Mouse (Mus musculus): ENCODE results near the gene Ndufb6. TPM values are rescaled to one million over a fixed set of nuclear protein-coding genes. Genes with fewer than 3 reads are reported as not detected.

Ndufb6 gene
- total RNA-seq, 2 experiments from 2014 or later: 180 to 195 TPM

DNA sequence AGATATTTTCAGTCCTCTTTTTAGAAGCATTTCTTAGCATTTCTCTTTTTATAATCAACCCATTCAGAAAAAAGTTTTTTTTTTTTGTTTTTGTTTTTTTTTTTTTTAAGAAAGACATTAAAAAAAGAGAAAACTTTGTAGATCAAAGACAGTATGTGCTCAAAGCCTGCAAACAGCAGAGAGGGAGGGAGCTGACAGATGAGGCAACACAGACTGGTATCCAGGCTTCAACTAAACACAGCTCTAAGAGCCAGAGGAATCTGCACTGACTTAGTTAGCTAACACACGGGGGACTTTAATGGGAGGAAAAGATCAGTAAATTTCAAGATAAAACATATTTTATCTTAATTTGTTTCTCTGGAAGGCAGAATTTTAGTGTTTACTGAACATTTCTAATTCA is 14.9 kb downstream of the Ndufb6 start:
- no peak for DNase-seq (ENCODE audit: low spot score in 2 of 2)

DNA sequence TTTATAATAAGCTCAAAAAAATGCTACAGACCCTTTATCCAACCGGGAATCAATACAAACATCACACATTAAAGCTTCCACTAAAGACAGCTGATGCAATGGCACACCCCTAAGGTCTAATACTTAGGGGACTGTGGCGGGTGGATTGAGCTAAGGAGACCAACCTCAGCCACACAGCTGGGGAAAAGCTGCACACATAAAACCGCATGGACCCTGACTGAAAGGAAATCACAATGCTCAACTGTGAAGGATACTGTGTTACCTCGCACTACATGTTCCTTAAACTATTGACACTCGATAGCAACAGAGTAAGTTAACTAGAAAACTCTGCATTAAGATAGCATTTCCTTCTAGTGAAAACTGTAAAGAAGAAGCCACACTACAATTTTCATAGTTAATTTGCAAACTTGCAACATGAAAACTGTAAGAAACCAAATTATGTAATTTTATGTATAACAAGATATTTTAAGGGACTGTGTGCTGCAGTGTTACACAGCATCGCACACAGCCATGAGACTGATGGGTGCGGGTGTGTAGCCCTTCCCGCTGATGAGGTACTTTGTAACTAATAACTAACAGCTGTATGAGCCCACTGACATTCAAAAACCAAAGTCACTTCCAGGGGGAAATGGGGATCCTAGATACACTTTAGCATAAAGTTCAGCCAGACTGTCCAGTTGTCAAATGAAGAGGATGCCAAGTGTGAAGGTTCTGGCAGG is 24.7 kb downstream of the Ndufb6 start:
- no peak for DNase-seq (ENCODE audit: low spot score in 2 of 2)

DNA sequence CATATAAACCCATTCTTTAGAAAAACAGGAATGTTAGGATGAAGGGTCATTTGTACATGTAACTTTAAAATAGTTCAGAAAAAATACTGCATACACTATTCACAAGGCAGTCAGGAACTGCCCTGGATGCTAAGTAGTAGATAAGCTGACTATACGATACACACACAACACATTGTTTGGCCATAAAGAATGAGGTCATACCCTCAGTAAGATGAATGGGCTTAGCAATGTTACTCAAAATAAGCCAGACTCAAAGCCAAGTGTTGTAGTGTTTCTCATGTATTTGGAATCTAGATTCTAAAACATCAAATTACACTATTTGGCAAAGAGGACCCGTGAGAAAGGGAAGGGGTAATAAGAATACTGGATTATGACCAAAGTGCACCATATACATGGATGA is 25.5 kb downstream of the Ndufb6 start:
- no peak for DNase-seq (ENCODE audit: low spot score in 2 of 2)

DNA sequence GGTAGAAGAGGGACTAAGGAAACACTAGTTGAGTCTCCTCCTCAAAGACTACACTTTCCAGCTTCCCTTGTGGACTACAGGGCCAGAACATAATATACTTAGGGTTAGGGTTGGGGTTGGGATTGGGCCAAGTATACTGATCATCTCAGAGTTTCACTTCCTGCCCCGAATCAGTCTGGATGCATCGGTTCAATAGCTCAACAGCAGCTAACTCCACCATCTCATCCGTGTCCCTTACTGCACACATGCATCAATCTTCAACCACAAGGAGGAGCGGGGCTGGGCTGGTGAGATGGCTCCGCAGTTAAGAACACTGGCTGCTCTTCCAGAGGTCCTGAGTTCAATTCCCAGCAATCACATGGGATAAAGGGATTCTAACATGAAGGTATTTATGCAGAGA is 28.2 kb downstream of the Ndufb6 start:
- DNase-seq (ENCODE audit: low spot score in 2 of 2): no peak

DNA sequence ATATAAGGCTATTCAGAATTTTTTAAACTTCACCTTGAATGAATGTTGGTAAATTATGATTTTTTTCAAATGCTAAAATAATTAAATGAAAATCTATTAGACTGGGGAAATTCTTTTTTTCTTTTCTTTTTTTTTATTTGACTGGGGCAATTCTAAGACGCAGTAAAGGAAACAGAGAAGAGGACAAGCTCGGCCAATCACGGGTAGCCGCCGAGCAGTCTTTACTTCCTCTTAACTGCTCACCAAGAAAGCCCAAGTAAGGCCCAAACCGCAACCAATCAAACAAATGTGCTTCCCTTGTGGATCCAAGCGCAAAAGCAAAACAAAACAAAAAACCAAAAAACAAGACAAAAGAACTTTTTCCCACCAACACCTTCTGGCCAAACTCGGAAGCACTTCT is 35.2 kb downstream of the Ndufb6 start:
- DNase-seq (ENCODE audit: low spot score in 2 of 2): no peak

DNA sequence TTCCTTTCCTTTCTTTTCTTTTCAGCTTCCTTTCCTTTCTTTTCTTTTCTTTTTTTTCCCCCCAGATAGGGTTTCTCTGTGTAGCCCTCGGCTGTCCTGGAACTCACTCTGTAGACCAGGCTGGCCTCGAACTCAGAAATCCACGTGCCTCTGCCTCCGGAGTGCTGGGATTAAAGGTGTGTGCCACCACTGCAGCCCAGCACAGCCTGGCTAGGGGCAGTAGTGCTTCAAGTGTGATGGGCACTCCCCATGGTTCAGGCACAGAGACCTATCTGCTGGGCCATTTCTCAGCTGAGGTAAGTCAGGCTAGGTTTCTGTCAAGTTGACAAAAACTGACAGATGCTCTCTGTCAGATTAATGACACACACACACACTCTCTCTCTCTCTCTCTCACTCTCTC is 36.2 kb downstream of the Ndufb6 start:
- DNase-seq (ENCODE audit: low spot score in 2 of 2): no peak

DNA sequence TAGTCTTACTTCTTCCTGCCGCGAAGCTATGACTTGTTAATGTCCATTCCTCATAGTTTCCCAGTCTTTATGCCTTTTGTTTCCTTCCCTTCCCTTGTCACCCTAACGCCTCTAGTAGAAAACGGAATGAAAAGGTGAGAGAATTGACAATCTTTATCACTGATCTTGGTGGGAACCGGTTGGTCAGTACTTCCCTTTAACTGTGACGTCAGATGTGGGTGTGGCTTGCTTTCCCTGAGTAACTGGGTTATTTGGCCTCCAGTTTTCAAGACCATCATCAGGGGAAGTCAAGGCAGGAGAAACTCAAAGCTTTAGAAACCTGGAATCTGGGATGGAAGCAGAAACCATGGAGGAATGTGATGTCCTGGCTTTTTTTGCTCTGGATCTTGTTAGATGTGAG is 37.3 kb downstream of the Ndufb6 start:
- no peak for DNase-seq (ENCODE audit: low spot score in 2 of 2)

DNA sequence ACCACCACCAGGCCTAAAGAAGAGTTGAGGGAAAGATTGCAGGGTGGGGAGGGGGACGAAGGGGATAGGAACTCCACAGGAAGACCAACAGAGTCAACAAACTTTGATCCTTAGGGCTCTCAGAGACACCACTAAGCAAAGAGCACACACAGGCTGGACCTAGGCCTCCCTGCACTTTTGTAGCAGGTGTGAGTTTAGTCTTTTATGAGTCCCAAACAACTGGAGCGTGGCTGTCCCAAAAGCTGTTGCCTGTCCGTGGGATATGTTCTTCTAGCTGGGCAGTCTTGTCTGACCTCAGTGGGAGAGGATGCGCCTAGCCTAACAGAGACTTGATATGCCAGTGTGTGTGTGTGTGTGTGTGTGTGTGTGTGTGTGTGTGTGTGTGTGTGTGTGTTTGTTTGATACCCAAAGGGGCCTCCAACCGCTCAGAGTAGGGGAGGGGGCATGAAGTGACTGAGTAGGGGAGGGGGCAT is 38.9 kb downstream of the Ndufb6 start:
- no peak for DNase-seq (ENCODE audit: low spot score in 2 of 2)

DNA sequence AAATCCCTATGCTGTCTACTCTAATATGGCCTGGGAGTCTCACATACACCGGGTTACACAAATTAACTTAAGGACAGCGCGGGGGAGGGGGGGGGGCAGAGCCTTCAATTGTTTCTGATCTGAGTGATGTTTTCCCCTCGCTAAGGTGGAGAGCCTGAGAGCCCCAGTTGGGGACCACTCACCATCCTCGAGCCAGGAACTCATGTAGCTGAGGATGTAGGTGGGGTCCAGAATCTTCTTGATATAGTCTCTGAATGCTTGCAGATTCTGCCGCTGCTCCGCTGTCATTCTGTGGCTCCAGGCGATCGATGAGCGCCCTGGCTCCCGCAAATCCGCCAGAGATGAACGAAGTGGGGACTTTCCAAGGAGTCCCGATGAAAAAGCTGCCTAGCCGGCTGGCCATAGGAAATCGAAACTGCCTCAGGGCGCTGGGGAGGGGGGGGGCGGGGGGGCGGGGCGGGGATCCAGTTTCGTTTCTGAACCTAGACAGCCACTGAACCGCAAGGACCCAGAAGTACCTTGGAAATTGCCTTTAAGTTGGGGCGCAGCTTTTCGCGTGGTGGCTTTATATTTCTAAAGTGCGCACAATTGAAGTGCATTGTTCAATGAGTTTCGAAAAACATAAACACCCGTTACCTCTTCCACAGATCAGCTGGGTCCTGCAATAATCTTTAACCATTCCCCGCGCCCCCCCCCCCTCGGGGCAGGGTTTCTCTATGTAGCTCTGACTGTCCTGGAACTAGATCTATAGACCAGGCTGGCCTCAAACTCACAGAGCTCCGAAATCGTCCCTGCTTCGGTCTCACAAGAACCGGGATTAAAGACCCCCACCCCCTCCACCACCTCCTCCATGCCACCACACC is 39.6 kb downstream of the Ndufb6 start, which contains the start of gene Ddx58:
Gene Ddx58, minus strand, starts transcription at position 420 of the 863 bp plus-strand sequence.
- no peak for DNase-seq (ENCODE audit: low spot score in 2 of 2)

DNA sequence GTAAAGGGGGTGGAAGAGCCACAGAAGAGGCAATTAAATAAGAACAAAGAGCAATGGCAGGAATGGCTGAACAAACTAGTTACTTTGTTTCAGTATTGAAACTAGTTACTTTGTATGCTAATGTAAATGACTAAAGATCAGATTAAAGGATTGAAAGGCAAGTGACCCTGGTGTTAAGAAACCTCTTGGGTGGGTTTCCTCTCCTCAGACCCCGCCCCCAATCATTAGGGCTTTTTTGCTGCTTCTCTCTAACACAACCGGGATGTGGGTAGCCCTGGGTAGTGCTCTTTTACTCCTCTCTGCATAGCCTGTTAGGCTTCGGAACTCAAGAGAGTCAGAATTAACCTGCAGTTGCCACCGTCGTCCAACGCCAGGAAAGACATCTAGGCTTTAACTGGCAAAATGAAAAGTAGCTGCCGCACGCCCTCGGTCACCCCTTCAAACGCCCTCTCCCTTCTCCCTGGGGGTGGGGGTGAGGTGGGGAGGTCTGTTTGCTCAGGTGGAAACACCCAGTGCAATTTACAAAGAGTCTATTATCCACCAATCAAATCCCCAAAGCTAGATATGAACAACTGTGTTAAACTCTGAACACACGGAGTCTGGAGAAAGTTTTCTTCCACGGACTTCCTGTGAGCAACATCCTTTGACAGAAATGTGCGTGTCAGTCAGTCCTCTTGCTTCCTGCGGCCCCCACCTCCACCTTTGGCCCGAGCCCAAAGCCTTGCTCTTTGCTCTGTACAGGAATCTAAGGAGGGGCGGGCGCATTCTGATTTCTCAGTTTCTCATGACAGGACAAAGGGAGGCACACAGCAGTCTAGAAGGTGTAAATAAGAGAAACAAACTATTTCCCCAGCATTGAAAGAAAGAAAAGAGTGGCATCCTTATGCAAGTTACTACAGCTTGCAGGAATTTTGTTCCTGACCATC is 40.5 kb downstream of the Ndufb6 start:
- no peak for DNase-seq (ENCODE audit: low spot score in 2 of 2)

DNA sequence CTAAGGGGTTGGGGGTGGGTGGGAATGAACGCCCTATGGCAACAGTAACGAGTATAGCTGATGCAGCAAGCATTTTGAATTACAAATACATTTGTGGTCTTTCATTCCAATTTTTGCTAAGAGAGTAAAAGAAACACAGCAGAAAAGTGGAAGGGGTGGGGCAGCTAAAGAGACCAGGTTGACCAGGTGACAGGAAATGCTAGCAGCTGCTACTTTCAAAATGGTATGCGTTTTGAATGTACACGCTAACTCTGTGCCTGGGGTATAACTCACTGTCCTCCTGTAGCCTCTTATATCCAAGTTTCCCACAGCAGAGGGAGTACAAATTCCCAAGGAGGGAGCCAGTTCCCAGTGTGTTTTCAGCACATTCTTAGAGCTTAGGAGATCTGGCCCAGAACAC is 42.4 kb downstream of the Ndufb6 start:
- no peak for DNase-seq (ENCODE audit: low spot score in 2 of 2)

DNA sequence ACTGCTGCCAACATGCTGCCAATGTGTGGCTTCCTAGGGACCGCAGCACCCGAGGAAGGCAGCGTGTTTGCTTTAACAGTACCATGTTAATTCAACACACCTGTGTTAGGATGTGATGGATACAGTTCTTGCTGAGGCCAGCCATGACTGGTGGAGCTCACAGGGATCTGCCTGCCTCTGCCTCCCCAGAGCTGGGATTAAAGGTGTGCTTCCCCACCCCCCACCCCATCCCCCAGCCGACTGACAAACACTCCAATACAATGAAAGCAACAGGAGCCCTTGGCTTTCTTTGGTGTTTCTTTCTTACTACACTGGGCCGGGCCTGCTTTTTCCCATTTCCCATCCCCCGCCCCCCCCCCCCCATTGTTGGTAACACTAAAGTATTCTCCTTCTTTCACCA is 45.0 kb downstream of the Ndufb6 start:
- no peak for DNase-seq (ENCODE audit: low spot score in 2 of 2)

DNA sequence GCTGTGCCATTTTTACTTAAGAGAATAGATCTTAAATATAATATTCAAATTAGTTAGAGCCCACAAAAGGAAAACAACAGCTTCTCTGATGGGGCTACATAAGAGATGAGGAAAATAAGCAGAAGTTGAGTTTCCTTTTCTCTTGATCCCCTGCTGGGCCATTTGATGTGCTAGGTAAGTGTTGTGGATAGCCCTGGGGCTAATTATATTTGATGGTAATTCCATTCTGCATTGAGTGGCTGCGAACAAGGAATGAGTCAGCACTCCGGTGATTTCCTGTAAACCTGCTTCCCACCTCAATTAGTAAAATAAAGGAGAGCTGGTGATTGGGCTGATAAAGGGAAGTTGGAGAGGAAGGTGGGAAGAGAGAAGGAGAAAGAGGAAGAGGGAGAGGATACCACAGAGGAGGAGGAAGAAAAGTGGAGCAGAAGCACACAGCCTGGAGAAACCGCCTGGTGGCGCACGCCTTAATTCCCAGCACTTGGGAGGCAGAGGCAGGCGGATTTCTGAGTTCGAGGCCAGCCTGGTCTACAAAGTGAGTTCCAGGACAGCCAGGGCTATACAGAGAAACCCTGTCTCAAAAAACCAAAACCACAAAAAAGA is 46.1 kb downstream of the Ndufb6 start:
- no peak for DNase-seq (ENCODE audit: low spot score in 2 of 2)

DNA sequence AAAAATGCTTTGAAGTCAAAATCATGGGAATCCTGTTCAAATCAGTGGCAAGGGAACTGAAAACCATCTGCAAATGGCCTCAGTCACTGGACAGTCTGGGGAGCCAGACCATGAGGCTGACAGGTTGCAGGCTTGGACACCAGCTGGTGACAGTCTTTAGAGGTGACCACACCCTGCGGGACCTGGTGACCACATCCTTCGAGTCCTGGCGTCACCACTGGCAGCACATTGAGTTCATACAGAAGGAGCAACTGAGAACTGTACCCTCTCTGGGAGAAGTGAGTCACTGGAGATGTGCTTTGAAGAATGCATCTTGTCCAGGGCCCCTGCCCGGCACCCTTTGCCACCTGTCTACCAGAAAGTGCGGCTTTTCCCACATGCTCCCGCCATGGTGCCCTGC is 49.5 kb downstream of the Ndufb6 start:
- no peak for DNase-seq (ENCODE audit: low spot score in 2 of 2)

DNA sequence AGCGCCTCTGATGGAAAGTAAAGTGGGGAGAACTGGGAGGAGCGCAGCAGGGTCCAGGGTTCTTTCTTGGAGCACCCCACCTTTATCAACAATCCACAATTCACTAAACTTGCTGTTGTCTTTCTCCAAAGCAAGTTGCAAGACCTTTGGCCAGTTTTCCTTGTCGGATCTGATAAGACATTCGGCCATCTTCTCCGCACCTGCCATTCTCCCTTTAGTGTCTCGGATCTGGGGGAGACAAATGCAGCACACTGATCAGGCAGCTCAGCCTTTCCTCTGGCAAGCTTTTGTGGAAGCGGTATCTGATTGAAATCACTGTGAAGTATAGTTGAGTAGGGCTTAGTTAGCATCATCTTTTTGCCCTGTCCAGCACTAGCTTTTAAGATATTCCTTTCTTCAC is 51.3 kb downstream of the Ndufb6 start:
- DNase-seq (ENCODE audit: low spot score in 2 of 2): no peak

DNA sequence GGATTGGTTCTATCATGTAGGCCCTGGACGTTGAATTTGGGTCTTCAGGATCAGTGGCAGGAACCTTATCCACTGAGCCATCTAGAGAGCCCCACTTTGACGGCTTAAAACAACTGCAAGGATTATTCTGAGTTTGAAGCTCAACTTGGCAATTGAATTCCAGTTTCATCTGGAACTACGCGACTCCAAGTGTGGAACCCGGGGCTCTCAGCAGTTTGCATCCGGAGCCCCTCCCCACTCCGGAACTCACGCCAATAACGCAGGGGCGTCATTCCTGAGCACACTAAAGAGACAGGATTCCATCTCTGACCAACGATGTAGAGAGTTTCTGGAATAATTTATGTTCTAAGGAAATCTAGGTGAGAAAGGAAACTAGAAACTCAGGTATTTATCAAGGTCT is 52.1 kb downstream of the Ndufb6 start:
- DNase-seq (ENCODE audit: low spot score in 2 of 2): no peak

DNA sequence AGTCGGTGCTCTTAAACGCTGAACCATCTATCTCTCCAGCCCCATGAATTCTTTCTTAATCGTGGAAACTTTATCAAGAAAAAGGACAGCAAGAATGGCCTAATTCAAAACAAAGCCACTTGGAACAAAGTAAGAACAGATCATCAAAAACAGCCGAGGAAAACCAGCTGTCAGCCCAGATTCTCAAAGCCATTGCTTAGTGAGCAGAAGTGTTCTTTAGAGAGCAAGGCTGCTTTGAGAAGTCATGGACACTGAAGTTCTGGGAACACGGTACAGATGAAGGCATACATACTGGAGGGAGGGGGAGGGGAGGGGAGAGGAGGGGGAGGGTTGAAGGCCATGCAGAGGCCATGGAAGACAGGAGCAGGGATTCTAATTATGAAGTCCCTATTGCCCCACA is 53.1 kb downstream of the Ndufb6 start:
- no peak for DNase-seq (ENCODE audit: low spot score in 2 of 2)

DNA sequence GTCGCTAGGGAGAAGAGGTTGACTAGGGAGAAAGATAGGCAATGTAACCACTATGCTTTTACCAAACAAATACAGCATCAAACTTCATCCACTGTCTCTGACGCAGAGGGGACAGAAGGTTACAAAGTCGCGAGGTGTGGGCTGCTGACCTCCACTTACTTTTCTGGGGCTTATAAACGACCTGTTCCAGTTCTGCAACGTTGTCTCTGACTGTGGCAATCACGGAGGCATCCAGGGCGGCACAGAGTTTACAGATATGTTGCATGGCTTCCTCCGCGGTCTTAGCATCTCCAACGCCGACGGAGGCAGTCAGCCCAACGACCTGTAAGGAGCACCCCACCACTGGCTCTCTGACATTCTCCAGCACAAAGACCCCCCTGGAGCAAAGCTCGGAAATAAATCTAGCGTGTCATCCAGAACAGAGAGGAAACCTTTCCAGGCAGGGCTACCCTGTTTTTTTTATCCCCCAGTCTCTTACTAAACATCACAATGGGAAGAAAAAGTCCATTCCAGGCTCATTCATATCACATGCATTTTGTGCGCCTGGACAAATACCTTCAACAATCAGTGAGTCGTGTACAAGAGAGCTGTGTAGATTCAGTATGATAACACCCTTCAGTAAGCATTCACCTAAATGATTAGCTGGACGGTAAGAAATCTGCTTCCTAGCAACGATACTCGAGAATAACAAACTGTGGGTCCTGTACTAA is 57.2 kb downstream of the Ndufb6 start:
- DNase-seq (ENCODE audit: low spot score in 2 of 2): no peak

DNA sequence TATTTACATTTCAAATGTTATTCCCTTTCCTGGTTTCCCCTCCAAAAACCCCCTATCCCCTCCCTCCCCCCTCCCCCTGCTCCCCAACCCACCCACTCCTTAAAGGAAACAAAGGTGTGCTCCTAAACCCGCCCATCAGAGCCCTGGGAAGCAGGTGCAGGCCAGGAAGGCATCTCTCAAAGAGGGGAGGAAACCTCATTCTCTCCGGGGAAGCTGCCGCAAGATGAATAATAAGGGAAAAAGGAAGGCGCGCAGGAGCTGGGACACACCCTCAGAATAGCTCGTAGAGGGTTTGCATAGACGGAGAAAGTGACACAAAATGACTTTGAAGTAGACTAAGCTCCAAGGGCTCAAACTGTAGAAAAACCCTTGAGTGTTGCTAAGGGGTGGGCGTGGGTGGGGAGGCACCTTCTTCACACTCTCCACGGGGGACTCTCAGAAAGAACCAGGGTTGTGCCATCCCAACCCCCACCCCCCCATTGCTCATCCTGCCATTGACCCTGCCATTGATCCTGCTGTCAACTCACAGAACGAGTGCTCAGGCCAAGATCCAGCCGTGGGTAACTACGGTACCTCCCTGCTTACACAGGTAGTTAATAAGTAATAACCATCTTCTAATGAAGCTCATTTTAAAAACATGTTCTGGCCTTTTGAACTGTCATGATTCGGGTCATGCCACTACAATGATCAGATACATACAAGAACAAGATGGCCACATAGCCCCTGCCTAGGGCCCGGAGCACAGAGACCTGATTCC is 58.0 kb downstream of the Ndufb6 start:
- no peak for DNase-seq (ENCODE audit: low spot score in 2 of 2)

All from left cerebral cortex, adult 18-20 months (tissue).